Mouse (Mus musculus): ENCODE measurements at regions not wholly inside any gene's neighbourhood (a gene's known extent, or its start where the extent isn't known, plus 50 kb on each side); places are given as distances from the start of the nearest gene placed in this dataset.

- TF ChIP-seq CTCF (IDR thresholded peaks at IDR 0.05; ENCODE audit: low read depth, low read length) (no peak), POLR2A (IDR thresholded peaks at IDR 0.05; ENCODE audit: extremely low read depth, insufficient read depth, low read length) (no peak)
Measured at GRCm38 (mm10) chr3:21699526-21699925, 376.9 kb upstream of the Tbl1xr1 start.
